Mouse (Mus musculus): ENCODE data around the gene Actl7a. TPM values are rescaled to one million over a fixed set of nuclear protein-coding genes. Genes with fewer than 3 reads are reported as not detected.

Actl7a gene
- polyA plus RNA-seq, 1 experiment from 2014 or later, result not detected

Other genes with a start within 250 kb of the Actl7a start
- not detected in 2 replicates for gene Gm26657, start 3.3 kb upstream of the Actl7a start, polyA plus RNA-seq (2014; fragmentation: Nextera tagmentation; extraction: Ambion mirVana)
- not detected in 2 replicates for gene Actl7b, start 2.0 kb upstream of the Actl7a start, polyA plus RNA-seq (2014; fragmentation: Nextera tagmentation; extraction: Ambion mirVana)
- gene Elp1, start 58.9 kb downstream of the Actl7a start, polyA plus RNA-seq (2014; fragmentation: Nextera tagmentation; extraction: Ambion mirVana), result 82.5 and 83.0 TPM in 2 replicates
- 18.3 and 19.5 TPM in 2 replicates for gene Fam206a, start 58.9 kb downstream of the Actl7a start, polyA plus RNA-seq (2014; fragmentation: Nextera tagmentation; extraction: Ambion mirVana)
- gene Ctnnal1, start 121.8 kb downstream of the Actl7a start, polyA plus RNA-seq (2014; fragmentation: Nextera tagmentation; extraction: Ambion mirVana), result 12.2 and 16.7 TPM in 2 replicates
- gene Tmem245, start 204.0 kb downstream of the Actl7a start, polyA plus RNA-seq (2014; fragmentation: Nextera tagmentation; extraction: Ambion mirVana), result 10.2 and 10.5 TPM in 2 replicates
- gene Frrs1l, start 247.0 kb downstream of the Actl7a start, polyA plus RNA-seq (2014; fragmentation: Nextera tagmentation; extraction: Ambion mirVana), result 34.2 and 38.2 TPM in 2 replicates